Mouse (Mus musculus) lung, postnatal 0 days (tissue): ENCODE results near the gene Acer2.

Source experiments
- CTCF ChIP-seq: IDR thresholded peaks from 2 replicates; pipeline ENCODE4 v1.5.1; 2016; ENCODE audit warnings: antibody characterized with exemption, mild to moderate bottlenecking
- EP300 ChIP-seq: IDR thresholded peaks from 2 replicates; pipeline ENCODE4 v1.6.1; 2016; ENCODE audit warnings: antibody characterized with exemption, mild to moderate bottlenecking, control low read depth

- TF ChIP-seq CTCF (peak; percentile 58), EP300 (no peak)
Measured at GRCm38 (mm10) chr4:86933026-86933425, 58.8 kb downstream of the Acer2 start.
